Mouse (Mus musculus): Measurements from ENCODE around the gene Gm44502.

- TF ChIP-seq CTCF (IDR thresholded peaks at IDR 0.05; ENCODE audit: control insufficient read depth, insufficient read depth, low read length): no peak
- no peak for TF ChIP-seq POLR2A (IDR thresholded peaks at IDR 0.05; ENCODE audit: borderline replicate concordance, control insufficient read depth, low read depth, low read length)
Measured at GRCm38 (mm10) chr15:89432946-89433345, 3.5 kb upstream of the Gm44502 start.
